Mouse (Mus musculus) left cerebral cortex, postnatal 36 days (tissue): ENCODE data around the gene Dab2ip. TPM values are rescaled to one million over a fixed set of nuclear protein-coding genes. Genes with fewer than 3 reads are reported as not detected.

ENCODE experiments used
- DNase-seq, 2 experiments: peaks; one replicate each; pipeline ENCODE4 v3.0.0; 2021 to 2022; ENCODE audit warnings: low spot score in 2 of 2, mixed read lengths in 1 of 2
- intact Hi-C: fragments of 180-260 bp; cut with DNase I; formaldehyde crosslinking; loops from one replicate; pipeline ENCODE4 v1.15.1; 2025
- total RNA-seq, 2 experiments: library from RNA; stranded (reverse); gene quantifications; 2 replicates each; pipeline ENCODE4 v1.2.3; 2021

Gene Dab2ip
- total RNA-seq, 2 experiments from 2014 or later = 144 to 156 TPM

GRCm38 (mm10) chr2:35616891-35617658 is 59.0 kb downstream of the Dab2ip start:
- DNase-seq = no peak
- intact Hi-C loops = no loop called here

GRCm38 (mm10) chr2:35618981-35619380 is 60.9 kb downstream of the Dab2ip start:
- intact Hi-C loops = no loop called here

GRCm38 (mm10) chr2:35619532-35619931 is 61.5 kb downstream of the Dab2ip start:
- intact Hi-C loops = no loop called here
- no peak for DNase-seq

More at GRCm38 (mm10) chr2:35618981-35619380, 60.9 kb downstream of the Dab2ip start:
- DNase-seq = no peak

- intact Hi-C loops = no loop called here
- no peak for DNase-seq
Measured at GRCm38 (mm10) chr2:35620364-35621224, 62.5 kb downstream of the Dab2ip start.

- intact Hi-C loops = no loop called here
- no peak for DNase-seq
Measured at GRCm38 (mm10) chr2:35621225-35621519, 63.1 kb downstream of the Dab2ip start.

DNA sequence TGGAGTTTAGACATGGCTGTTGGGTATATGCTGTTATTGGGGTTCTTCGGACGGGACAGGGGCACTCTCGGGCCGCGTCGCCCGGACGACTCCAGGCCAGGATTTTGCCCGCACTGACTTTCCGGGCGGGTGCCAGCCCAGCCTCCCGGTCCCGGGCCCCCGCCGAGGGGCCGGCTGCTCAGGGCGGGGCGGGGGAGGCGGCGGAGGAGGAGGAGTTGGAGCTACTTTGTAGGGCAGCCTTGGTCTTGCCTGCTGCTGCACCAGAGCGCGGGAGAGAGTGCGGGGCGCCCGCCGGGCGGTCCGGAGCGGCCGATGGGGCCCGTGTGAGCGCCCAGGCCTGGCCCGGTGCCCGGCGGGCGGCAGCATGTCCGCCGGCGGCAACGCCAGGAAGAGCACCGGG is 63.7 kb downstream of the Dab2ip start:
- DNase-seq = no peak
- intact Hi-C loops = no loop called here

DNA sequence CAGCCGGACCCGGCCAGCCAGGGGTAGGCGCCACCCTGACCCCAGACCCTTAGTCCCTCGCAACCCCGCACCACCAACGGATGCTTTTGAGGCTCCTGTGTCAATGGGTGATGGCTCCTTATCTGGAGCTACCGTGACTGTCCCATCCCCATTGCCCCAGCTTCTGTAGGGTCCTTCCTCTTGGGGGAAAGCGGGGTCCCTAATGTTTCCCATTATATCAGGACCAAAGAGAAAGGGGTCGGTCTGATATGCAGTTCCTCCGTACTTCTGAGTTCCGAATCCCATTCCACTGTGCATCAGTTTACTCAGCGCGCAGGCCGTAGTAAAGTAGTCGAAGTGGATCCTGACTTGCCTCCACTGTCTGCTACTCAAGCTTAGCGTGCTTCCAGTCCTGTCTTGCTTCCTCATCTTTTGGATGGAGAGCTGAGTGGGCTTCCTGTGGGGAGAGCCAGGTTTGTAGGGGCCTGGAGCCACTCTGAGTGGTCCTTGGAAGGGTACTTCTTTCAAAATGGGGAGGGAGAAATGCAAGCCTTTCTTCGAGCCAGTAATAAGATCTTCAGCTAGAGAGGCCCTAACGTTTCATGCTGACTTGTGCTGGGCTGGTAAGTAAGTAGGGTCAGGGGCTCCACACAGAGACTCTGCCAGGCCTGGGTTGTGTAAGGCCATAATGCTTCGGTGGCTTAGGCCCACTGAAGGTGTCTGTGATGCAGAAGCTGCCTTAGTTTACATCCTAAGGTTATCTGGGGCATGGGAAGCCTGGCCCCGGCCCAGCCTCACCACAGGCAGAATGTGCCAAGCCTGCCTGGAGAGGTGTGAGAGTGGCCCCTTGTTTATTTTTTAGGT is 64.4 kb downstream of the Dab2ip start:
- DNase-seq = no peak
- intact Hi-C loops = no loop called here

DNA sequence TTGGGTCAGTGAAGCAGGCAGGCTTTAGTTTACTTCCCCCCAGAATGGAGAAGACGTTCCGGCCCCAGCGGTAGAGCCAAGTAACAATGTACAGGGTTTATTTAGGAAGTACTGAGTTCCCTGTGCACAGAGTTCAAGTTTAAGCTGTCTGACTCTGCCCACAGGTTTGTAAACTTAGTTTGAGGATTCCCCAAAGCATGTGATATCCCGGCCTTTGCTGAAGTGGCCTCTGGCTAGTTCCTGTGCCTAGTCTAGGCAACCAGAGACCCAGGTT is 65.0 kb downstream of the Dab2ip start:
- no peak for DNase-seq
- intact Hi-C loops = no loop called here

DNA sequence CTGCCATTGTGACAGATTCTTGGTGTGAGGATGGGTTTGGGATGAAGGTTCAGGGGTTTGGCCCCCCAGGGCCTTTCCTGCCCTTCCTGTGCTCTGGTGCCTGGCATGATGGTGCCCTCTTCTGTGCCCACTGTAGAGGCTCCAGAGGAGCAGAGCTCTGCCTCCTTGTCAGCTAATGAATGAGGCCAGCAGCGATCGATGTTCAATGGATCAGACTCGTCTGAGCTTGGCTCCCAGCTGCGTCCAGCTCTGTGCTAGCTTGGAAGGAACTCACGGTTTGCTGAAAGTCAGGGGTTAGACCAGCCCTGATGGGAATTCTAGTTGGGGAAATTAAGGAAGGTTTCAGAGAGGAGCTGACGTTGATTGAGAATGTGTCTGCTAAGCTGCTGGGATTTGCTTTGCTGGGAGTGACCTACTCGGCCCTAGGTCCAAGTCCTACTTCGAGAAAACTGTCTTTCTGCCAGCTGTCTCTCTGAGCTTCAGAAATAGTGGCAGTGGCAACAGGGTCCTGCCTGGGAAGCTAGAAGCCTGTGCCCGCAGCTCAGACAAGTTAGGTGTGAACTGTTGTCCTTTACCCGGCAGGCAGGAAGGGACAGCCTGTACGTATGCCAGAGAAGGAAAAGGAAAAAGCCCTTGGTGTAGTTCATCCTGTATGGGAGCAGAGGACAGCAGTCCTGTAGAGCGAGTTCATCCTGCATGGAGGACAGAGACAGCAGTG is 65.5 kb downstream of the Dab2ip start:
- intact Hi-C loops = no loop called here
- DNase-seq = no peak

DNA sequence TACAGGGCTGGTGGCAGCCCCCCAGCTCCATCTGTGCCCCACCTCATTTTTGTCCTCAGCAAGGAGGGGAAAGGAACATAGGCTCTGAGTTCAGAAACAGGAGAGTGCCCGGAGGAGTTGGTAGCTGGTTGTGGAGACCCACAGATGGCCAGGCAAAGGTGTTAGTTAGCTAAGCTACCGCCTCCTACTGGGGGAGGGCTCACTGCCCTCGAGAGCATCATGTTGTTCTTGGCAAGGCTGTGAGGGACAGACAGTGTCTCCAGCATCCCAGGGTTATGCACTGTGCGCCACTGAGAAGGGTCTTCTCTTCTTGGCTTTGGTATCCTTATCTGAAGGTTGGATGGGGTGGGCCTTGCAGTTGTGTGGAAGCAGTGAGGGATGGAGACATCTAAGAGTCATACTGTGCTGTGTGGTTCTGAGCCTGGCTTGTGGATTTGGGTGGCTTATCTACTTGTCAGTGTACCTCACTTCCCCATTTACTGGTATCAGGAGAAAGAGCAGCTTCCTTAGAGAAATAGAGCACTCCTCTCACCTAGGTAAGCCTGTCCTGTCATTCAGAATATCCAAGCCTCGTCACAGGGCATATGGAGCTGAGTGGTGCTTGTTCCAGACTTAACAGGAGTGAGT is 66.4 kb downstream of the Dab2ip start:
- intact Hi-C loops = no loop called here
- no peak for DNase-seq

DNA sequence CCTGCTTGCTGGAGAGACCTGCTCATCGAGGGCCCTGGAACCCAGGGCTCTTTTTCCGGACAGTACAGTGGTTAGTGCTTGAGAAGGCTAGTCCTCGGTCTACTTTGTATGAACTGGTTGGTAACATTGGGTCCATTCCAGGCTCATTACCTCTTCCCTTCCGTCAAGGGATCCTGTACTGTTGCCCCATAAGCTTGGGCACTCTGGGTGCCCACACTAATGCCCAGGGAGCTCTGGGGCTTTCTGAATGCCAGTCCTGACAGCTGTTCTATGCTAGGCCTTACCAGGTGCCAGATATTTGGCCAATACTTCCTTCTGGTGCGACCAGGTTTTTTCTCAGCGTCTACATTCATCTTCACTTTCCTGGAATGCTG is 66.9 kb downstream of the Dab2ip start:
- intact Hi-C loops = no loop called here
- no peak for DNase-seq

- no peak for DNase-seq
- intact Hi-C loops = no loop called here
Measured at GRCm38 (mm10) chr2:35625526-35625925, 67.5 kb downstream of the Dab2ip start.

GRCm38 (mm10) chr2:35626181-35626727 is 68.2 kb downstream of the Dab2ip start:
- intact Hi-C loops = no loop called here
- no peak for DNase-seq

GRCm38 (mm10) chr2:35627298-35627898 is 69.3 kb downstream of the Dab2ip start:
- DNase-seq = no peak
- intact Hi-C loops = no loop called here

DNA sequence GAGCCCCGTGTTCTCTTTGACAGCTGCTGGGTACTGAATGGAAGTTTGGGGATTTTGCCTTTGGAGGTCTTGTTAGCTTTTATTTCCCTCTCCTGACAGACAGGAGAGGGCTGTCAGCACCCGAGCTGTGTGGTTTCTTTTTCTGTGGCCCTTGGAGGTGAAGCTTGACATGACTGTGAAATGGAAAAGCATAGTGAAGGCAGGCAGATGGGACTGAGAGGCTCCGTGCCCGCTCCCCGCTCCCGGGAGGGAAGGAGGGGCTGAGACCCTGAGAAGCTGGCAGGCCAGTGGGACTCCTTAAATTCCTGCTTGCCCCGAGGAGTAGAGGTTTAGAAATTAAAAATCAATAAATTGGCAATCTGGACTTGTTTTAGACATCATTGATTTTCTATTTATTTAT is 70.0 kb downstream of the Dab2ip start:
- intact Hi-C loops = no loop called here
- DNase-seq = no peak

DNA sequence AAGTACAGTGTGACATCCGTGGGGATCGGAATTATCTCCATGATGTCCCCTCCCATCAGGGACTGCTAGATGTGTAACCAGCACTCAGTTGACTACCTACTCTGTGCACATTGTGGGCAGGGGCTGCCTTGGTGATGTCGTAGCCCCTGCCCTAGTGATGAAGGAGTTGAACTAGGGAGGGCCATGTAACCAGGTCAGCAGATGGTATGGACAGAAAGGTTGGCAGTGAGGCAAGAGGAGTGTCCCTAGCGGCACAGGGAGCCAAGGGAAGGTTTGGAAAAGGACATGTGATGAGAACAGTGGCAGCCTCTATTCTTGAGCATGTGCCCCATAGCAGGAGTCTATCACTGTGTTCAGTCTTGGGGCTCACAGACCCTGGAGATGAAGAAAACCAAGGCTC is 70.6 kb downstream of the Dab2ip start:
- DNase-seq = no peak
- intact Hi-C loops = no loop called here

DNA sequence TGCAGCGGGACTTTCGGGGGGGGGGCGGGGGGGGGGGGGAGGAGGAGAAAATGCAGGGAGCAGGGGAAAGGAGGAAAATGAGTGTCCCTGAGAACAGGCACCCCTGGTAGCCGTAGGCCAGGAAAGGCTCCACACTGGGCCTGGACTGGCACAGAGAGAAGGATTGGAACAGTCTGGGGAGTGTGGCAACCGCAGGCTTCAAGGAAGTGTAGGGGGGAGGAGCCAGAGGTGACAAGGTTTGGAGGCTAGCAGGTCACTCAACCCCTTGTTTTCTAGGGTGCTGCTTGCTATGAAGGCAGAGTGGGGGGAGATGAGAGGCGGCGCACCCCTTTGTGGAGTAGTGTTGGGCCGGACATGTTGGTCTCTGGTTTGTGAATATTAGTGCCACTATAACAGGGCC is 71.1 kb downstream of the Dab2ip start:
- intact Hi-C loops = no loop called here
- DNase-seq = no peak

DNA sequence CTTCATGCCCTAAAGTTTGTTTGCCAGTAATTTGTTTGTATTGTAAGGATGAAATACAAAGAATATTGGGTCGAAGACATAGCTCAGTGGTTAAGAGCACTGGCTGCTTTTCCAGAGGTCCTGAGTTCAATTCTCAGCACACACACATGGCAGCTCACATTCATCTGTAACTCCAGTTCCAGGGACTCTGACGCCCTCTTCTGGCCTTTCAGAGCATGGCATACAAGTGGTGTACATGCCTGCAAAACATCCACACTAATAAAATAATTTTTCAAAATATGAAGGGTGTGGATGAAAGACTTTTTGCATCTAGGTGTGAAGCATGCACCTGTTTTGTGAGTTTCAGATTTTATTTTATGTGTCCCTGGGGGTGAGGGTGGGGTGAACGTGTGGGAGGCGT is 75.3 kb downstream of the Dab2ip start:
- no peak for DNase-seq

GRCm38 (mm10) chr2:35634963-35635362 is 76.9 kb downstream of the Dab2ip start:
- DNase-seq = no peak
- intact Hi-C loops = no loop called here

More for the DNA sequence above, 75.3 kb downstream of the Dab2ip start:
- intact Hi-C loops = no loop called here
